Mouse (Mus musculus) left cerebral cortex, adult 2 months (tissue): ENCODE measurements at regions not wholly inside any gene's neighbourhood (a gene's known extent, or its start where the extent isn't known, plus 50 kb on each side); places are given as distances from the start of the nearest gene placed in this dataset.

Source experiments
- DNase-seq, 2 experiments: peaks; one replicate each; pipeline ENCODE4 v3.0.0; 2021 to 2022; ENCODE audit warnings: low spot score in 2 of 2, mixed read lengths in 1 of 2; ENCODE audit errors: extremely low spot score in 1 of 2
- H3K27ac ChIP-seq: fragments of 200-600 bp; 2 replicates; pipeline ENCODE4 v1.8.1; 2022
- H3K4me3 ChIP-seq: fragments of 200-600 bp; 2 replicates; pipeline ENCODE4 v1.8.1; 2022
- CTCF ChIP-seq: fragments of 200-600 bp; IDR thresholded peaks from 2 replicates; pipeline ENCODE4 v1.8.1; 2022; ENCODE audit warnings: antibody characterized with exemption, mild to moderate bottlenecking, moderate library complexity
- intact Hi-C: fragments of 180-260 bp; cut with DNase I; formaldehyde crosslinking; loops from one replicate; pipeline ENCODE4 v1.15.1; 2025
- microRNA-seq, 2 experiments: library from miRNA; unstranded; fragments of <30 nt; microRNA quantifications; one replicate each; pipeline ENCODE4 v1.2.0; 2021

- H3K27ac ChIP-seq = no peak overlapping the region
- H3K4me3 ChIP-seq = no peak overlapping the region
- TF ChIP-seq CTCF = no peak
- intact Hi-C loops = no loop called here
- no peak for DNase-seq
These were observed 81.4 kb upstream of the Zpld1 start for GRCm38 (mm10) chr16:55379189-55379588.

GRCm38 (mm10) chr16:55378701-55379100 is 80.9 kb upstream of the Zpld1 start:
- no peak overlapping the region for H3K27ac ChIP-seq
- no peak for DNase-seq
- TF ChIP-seq CTCF = no peak
- H3K4me3 ChIP-seq = no peak overlapping the region
- intact Hi-C loops = no loop called here

- intact Hi-C loops = no loop called here
- Histone ChIP-seq H3K27ac (no peak overlapping the region), H3K4me3 (no peak overlapping the region)
- TF ChIP-seq CTCF = no peak
- DNase-seq = no peak
These were observed 78.1 kb upstream of the Zpld1 start for GRCm38 (mm10) chr16:55375922-55376321.

- DNase-seq = no peak
- intact Hi-C loops = no loop called here
These were observed 59.9 kb upstream of the Zpld1 start for GRCm38 (mm10) chr16:55357686-55358085.

GRCm38 (mm10) chr16:55356097-55356496 is 58.3 kb upstream of the Zpld1 start:
- TF ChIP-seq CTCF = no peak
- H3K27ac ChIP-seq = no peak overlapping the region

More at GRCm38 (mm10) chr16:55357686-55358085, 59.9 kb upstream of the Zpld1 start:
- no peak overlapping the region for H3K4me3 ChIP-seq
- no peak overlapping the region for H3K27ac ChIP-seq
- TF ChIP-seq CTCF = no peak

More at GRCm38 (mm10) chr16:55356097-55356496, 58.3 kb upstream of the Zpld1 start:
- intact Hi-C loops = no loop called here
- no peak overlapping the region for H3K4me3 ChIP-seq
- DNase-seq = no peak

Small RNA genes lying in the stretch of these regions (microRNA-seq; reads per million reads assigned to microRNA genes)
- 0 reads per million in 2 experiments for gene Mir5118
